Mouse (Mus musculus) lung, adult 18-20 months (tissue): Measurements from ENCODE around the gene Tmbim6.

Source experiments
- DNase-seq, 2 experiments: peaks; one replicate each; pipeline ENCODE4 v3.0.0; 2022; ENCODE audit warnings: mixed read lengths in 2 of 2

Gene Tmbim6

DNA sequence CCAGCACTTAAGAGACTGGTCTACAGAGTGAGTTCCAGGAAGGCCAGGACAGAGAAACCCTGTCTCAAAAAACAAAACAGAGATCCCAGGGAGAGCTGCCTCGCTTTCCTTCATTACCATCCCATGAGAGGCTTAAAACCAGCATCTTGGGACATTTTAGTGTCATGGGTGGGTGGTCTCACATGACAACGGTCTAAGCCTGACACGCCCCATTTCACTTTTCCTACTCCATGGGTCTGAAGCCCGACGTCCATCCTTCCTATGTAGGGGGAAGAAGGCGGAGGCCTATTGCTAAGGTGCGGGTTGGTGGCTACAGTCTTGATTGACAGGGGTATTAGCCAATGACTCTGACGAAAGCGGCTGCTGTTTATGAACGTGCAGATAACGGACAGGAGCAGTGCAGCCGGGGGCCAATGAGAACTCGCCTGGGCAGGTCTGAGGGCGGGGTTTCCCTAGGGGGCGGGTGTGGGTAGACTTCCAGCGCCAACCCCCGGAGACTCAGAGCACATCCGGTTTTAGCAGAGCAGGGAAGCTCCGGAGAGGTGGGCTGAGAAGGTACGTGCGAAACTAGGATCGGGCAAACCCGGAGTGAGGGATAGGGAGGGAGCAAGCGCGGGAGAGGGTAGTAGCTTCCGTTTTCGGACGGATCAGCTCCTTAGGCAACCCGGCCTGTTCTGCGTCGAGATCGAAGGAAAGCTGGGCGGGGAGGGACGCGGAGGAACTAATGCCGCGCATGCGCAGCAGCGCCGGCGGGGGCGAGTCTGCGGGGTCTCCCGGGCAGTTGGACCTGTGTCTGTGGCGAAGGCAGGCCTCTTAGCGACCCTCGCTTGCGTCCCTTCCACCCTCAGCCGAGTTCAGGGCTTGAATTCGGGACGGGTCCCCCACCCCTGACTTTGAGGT, at the start of gene Tmbim6:
Gene Tmbim6, plus strand, starts transcription at position 397 of the 900 bp plus-strand sequence.
- peak; percentile 99 to 100 for DNase-seq

DNA sequence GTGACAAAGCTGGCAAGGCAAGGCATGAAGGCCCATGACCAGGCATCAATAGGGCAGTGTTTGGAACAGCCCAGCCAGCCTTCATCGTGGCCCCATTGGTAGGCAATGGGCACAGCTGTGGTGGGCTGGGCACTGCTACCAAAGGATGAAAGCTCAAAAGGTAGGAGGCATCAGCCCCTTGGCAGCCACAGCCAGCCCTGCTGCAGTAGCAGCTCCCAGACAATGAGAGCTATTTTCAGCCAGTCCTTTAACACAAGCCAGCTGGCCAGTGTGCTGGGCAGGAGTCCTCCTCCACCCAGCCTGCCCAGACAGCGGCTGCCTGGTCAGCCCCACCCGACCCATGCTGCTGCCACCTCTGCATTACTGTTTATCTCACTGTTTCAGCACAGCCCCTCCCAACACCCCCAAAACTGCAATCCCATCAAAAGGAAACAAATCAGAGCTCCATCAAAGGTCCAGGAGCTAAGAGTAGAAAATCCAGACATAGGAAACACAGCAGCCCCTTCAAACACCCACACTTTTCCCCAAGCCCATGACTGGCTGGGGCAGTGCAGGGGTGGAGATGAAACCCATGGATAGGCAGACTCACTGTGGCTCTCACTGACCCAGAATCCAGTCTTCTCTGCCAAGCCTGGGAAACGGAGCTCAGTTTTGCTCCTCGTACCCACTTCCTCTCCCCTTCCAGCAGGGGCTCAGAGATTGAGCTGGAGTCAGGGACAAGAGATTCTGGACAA, 49.1 kb upstream of the Tmbim6 start:
- peak; percentile 48 to 63 for DNase-seq

DNA sequence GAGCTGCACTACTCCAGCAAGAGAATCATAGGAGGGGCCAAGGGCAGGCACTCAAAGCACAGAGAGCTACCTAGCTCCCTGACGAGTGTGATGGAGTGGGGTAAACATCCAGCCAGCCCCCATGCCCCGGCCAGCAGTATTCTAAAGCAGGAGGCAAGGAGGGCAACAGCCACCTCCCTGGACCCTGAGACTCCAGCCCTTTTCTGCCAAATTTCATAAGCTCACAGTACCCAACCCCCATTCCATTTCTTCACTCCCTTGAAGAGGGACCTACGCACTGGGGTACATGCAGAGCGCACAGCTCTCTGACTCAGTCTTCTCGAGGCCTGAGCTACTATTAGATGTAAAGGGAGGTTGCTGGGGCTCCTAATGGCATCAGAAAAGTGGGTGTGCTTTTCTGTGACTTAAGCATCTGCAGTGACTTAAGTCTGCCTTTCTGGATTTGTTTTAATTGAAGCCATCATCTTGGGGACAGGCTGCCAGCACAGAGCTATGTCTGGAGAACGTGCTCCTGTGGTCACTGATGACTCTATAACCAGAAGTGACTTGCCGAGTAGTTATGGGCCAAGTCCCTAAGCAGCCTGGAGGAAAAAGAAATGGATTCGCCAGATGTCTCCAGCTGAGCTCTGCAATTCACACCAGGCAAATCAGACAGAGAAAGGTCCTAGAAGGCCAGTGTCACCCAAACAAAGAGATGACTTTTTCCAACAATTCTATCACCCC, 48.4 kb upstream of the Tmbim6 start:
- DNase-seq, result no peak

DNA sequence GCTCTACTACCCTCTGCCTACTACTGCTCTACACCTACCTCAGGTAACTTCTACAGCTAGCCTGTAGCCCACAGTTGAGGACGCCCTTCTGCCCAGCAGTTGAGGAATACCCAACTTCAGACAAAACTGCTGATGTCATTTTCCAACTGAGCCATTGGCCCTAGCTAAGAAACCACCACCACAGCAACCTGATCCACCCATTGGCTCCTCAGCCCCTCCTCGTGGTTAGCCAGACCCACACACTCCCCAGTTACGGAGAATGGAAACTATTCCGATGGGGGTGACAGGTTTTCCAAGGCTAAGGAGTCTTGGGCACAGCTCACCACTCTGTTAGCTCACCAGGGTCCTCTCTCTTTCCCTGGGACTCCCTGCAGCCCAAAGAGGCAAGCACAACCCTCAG, 47.7 kb upstream of the Tmbim6 start:
- no peak for DNase-seq

DNA sequence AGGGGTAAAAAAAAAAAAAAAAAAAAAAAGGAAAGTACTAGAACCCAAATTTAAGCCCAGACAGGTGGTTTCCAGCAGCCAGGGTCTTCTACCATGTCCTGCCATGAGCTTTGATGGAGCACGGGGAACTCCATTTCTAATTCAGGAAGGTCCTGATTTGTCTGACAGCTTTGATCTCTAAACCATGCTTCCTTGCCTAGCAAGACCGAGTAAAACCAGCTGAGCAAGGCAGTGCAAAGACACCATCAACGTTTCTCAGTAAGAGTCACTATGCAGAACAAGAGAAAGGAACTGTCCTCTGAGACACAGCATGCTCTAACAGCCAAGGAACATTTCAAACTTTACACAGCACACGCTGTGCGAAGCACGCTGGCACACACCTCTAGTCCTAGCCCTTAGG, 41.1 kb upstream of the Tmbim6 start:
- no peak for DNase-seq

DNA sequence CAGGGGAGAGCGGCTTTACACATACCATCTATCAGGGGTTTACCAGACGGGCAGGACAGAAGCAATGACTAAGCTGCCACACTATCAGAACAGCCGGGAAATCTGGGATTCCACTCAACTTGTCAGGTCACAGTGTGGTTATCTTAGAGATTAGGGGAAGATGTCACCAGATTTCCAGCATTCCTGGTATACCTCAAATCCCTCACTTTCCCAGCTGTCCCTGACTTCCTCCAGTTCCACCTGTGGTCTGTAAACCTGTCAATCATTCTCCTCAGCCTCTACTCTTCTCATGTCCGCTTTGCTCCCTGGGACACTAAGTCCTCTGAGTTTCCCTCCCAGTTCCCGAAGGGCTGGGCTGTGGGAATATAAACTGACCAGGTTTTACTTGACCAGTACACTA, 40.4 kb upstream of the Tmbim6 start:
- DNase-seq, result no peak

DNA sequence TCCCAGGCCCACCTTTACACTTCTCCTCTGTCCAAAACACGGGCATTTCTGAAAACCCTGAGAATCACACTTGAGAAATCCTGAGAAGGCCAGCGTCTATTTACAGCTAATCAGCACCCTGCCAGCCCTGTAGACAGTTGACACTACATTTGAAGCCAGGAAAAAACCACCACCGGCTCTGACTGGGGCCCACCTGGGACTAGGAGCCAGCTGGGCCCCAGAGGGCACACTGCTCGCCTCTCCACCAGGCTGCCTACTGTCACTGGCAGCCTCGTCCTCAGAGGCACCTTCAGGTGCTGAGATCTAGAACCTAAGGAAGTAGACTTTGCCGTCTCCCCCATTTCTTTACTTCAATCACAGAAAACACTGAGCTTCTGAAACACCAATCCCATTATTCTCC, 37.0 kb upstream of the Tmbim6 start:
- no peak for DNase-seq

DNA sequence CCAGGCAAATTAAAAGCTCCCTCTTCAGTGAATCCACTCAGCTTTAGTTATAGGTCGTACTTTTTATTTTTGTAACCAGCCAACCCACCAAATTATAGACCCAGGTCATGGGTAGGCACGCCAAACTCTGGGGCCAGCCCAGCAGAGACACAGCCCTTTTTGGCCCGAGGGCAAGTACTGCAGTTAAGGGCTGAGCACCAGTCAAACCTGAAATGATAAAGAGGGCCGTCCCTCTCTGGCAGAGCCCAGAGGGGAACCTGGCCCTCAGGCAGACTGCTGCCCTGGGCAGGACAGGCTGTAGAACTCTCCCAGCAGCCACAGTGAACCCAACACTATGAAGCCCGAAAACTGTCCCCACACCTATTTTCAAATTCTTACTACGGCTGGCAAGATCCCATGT, 36.2 kb upstream of the Tmbim6 start:
- no peak for DNase-seq

DNA sequence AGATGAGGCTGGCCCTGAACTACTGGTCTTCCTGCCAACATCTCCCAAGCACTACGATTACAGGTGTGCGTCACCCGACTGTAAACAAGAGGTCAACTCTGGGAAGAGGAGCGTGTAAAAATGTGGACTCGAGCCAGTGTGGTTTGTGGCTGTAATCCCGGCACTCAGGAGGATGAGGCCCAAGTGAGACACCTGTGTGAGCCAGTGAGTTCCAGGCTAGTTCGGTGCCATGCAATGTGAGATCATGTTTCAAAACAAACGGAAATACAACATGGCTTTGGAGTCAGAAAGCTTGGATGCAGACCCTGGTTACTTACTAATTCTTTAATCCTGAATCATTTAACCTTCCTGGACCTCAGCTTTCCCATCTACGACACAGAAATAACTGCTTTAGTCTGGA, 33.7 kb upstream of the Tmbim6 start:
- DNase-seq, result no peak

DNA sequence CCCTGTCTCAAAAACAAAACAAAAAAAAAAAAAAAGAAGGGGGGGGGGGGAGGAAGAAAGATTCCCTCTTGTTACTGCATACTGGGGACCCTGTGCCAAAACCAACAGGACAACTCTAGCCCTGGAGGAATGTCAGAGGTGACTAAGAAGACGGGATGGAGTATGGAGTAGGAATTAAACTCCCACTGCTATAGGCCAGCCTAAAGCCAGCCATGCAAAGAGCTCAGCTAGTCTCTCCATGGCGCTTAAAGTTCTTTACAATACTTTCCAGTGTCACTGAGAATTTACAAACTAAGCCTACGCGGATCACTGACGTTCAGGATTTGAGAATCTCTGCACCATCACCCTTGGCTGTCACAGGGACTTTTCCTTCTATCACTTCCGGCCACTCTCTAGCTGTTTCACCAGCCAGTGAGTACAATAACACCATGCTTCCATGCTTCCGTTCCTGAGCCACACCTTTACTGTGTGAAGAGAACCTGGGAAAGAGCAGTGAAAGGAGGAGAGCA, 28.6 kb upstream of the Tmbim6 start:
- DNase-seq, result no peak

DNA sequence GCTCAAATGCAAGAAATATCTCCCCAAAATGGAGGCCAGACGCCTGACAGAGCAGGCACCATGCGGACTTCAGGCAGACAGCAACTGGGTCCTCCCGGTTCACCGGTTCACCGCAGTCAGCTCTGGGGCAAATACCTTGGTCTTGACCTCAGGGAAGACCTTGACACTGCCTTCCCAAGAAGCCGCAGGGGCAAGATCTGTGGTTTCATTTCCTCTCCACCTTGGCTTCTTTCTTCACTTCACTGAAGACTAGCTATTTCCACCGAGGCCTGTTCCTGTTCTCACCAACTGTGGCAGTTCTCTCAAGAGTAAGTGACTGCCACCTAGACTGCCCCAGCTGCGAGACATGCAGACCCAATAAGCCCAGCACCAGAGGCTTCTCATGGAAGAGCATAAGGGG, 27.8 kb upstream of the Tmbim6 start:
- DNase-seq, result no peak

DNA sequence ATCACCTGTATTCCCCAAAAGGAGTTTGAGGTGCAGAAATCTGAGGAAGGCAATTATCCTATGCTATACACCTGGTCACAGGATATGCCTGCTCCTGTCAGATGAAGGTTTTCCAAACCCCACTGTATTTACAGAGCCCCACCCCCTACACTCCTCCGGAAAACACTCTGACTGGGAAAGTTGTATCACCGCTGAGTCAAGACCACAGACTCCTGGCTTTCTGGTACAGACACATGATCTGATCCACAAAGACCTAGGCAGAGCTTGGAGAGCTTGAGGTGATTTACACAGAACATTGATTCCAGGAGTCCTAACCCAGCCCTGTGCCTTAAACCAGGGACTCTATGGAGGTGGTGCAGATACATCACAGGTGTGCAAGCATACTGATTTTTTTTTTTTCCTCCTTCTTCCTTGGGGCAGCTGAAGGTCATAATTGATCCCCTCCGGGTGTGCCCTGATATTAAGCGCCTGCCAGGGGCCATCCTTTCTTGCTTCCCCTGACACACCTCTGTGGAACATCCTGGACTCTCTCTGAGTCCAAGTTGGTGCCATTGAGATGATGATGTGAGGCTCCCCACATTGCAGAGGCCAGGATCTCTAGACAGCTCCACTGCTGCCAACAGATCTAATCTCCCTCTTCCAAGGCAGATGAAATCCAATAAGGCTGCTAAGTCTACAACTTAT, 24.0 kb upstream of the Tmbim6 start:
- peak in 1 of 2 experiments; percentile 21 for DNase-seq

DNA sequence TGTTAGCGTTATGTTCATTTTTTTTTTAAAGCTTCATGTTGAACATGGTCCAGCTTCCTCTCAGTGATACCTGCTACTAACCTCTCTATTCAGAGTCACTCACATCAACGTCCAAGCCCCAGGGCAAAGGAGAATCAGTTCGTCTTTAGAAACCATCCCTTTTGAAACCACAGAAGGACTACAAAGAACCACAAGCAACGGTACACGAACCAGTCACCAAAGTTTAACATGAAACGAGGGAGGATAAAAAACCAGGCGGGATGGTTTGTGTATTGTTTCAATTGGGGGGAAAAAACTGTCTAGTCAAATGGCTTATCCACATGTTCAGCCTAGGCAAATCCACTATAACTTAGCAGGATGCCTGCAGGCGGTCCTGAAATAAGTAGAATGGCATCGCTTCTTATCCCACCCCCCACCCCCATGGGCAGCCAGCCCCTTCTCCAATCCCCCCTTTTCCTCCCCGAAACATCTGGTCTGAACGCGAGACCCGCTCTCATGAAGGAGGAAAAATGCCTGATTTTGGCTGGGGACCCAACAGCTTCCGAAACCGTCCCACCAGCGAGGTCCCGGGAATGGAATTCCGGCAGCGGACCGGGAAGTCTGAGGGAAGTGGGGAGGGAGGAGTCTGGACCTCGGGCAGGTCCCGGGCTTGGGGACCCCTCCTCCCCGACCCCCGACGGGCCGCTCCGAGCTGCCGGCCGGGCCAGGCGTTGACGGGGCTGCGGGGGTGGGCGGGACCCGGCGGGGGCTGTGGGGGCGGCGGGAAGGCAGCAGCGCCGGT, 23.1 kb upstream of the Tmbim6 start:
- peak; percentile 34 to 45 for DNase-seq

DNA sequence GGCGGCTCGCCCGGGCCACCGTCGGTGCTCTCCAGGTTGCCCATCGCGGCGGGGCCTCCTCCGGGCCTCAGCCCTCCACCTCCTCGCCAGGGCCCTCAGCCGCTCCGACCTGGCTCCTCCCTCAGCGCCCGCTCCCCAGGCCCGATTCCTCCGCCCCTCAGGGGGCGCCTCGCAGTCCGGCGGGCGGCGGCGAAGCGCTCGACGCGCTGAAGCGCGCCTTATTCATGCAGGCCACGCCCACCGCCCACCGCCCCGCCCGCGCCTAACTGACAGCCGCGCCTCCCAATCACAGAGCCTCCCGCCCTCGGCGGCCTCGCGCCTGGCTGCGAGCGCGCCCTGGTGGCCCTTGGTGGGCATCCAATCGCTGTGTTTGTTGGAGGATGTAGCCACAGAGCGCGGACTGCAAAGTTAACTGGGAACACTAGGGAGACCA, 22.4 kb upstream of the Tmbim6 start, which contains the start of gene Fmnl3:
Gene Fmnl3, minus strand, starts transcription at position 224 of the 433 bp plus-strand sequence.
- DNase-seq, result peak; percentile 94

DNA sequence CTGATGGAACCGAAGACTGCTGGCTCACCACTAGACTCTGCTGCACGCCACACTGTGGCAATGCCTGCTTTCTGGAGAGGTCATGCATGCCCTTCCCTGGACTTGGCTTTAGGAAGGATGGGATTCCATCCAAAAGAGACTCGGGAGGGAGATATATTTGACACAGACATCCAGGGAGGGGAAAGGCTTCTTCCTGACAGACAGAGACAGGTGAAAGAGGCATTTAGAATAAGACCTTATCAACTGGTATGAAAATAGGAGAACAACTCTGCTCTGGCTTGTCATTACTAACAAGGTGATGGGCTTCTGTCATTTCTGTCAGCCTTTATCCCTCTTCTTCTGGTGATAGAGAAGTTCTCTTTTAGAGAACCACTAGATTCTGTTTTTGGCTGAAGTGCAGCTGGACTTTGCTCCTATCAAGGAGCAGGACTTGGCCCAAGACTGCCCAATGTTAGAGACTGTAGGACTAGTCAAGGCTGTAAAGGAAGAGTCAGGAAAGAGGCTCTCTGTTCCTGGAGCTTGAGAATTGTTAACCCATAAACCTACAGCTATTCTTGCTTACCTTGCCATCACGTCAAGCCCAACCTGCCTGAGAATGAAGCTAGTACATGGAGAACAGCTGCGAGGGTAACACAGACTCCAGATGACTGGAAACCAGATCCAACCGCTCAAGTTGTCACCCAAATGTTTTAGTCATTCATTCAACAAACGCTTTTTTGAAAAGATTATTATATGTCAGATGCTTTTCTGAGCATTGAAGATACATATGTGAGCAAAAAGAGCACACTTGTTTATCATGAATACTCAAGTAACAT, 20.9 kb upstream of the Tmbim6 start:
- no peak for DNase-seq

DNA sequence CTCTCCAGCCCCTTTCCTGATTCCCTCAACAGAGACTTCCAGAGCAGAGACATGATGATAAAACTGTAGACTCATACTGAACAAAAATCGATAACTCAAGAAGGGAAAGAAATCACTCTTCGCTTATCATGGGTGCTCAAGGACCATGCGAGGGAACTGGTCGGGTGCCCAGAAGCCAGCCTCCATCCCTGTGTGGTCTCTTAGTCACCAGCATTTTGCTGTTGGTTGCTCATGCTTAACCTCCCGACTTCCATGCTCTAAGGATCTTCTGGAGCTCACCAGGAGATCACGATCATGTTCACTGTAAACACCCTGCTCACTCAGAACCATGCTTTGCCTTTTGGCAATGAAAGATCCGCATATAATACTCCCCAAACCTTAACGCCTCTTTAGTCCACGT, 19.9 kb upstream of the Tmbim6 start:
- no peak for DNase-seq

DNA sequence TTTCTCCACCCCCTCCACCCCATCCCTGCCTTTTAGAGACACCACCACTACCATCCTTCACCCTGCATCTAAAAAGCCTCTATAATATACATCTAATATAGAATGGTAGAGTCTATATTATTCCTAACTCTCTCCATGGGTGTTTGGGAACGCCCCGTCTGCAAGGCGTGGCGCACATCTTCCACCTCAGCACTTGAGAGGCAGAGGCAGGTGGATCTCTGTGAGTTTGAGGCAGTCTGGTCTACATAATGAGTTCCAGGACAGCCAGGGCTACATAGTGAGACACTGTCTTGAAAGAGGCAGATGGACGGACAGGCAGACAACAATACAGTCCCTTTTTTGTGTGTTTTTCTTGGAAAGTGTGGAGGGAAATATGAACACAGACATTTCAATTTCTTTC, 17.6 kb upstream of the Tmbim6 start:
- DNase-seq, result no peak

DNA sequence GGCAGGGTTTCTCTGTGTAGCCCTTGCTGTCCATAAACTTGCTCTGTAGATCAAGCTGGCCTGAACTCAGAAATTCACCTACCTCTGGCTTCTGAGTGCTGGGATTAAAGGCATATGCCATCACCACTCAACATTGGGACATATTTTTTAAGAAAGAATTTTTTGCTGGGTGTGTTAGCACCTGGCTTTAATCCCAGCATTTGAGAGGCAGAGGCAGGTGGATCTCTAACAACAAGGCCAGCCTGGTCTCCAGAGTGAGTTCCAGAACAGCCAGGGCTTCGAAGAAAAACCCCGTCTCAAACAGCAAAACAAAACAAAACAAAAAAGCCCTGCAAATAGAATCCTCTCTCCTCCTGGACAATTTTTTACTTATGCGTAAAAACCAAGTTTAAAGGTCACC, 17.1 kb upstream of the Tmbim6 start:
- DNase-seq, result no peak

DNA sequence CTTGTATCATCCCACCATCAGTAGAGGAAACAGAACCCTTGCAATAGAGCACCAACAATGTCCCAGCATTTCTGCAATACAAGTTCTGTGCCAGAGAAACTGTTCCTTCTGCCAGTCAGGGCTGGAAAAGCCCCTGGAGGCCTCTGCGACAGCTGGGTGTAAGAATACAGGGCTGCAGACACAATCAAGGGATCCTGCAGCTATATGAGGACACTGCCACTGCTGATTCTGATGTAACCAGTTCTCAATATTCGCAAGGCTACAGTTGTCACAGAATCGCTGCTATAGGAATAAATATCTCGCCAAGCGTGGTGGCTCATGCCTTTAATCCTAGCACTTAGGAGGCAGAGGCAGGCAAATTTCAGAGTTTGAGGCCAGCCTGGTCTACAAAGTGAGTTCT, 16.4 kb upstream of the Tmbim6 start:
- no peak for DNase-seq

DNA sequence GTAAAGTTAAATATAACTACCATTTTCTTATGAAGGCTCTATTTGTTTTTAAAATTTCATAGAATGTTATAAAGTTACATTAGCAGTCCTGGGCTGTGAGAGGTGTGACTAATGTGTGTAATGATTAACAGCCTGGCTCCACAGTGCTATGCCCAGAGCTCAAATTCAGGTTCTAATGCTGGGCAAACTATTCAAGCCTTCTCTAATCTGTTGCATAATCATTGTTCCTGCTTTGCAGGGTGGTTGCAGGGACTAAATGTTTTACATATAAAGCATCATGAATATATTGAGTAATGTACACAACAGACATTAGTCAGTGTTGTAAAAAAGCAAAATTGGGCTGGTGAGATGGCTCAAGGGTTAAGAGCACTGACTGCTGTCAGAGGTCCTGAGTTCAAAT, 9.8 kb upstream of the Tmbim6 start:
- peak in 1 of 2 experiments; percentile 42 for DNase-seq

DNA sequence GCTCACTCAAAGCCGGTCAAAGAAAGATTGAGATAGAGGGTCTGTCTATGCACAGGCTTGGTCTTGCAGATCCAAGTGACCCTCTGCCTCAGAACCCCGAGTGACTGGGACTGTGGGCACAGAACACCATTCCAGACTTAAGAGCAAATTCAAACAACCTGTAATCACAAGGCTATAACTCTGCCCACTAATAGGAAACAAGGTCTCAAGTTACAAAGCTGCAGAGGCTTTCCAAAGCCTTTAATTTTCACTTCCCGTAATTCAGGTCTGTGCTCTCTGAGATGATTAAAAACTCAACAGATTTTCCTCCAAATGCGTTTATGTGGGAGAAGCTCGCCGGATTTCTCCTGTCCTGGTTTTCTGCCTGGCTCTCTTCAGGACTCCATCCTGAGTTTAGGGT, 8.6 kb upstream of the Tmbim6 start:
- no peak for DNase-seq
